Mouse (Mus musculus): ENCODE measurements around the gene Nop2. TPM values are rescaled to one million over a fixed set of nuclear protein-coding genes. Genes with fewer than 3 reads are reported as not detected.

Nop2 gene
- polyA plus RNA-seq, 1 experiment = 7.8 TPM

GRCm38 (mm10) chr6:125163801-125164657 is 32.3 kb downstream of the Nop2 start:
- 0 out of 2 replicates have a peak, but pooled peaks have one; percentile 22 for TF ChIP-seq POLR2A (IDR thresholded peaks at IDR 0.05; ENCODE audit: low read depth, low read length)
- TF ChIP-seq CTCF (IDR thresholded peaks at IDR 0.05; ENCODE audit: extremely low read depth, insufficient read length, insufficient replicate concordance, low read depth, low read length) = no peak
- Histone ChIP-seq H3K27ac (ENCODE audit: insufficient read depth, low read depth, low read length) (peak overlapping the region; percentile 88), H3K27me3 (ENCODE audit: control insufficient read depth, insufficient read depth, low read length) (no peaks in the 10 kb centered on the region), H3K4me3 (ENCODE audit: low read depth, low read length) (peak overlapping the region; percentile 80), H3K36me3 (ENCODE audit: control insufficient read depth, insufficient read depth, low read length) (peaks cover 28% of the 10 kb centered on the region), H3K4me1 (ENCODE audit: control insufficient read depth, insufficient read depth, insufficient read length, low read length) (peaks cover 23% of the 10 kb centered on the region)
- WGBS = 18% methylated on average over 20 of the region's 20 CpGs

GRCm38 (mm10) chr6:125164672-125165327 is 33.1 kb downstream of the Nop2 start:
- Histone ChIP-seq H3K36me3 (ENCODE audit: control insufficient read depth, insufficient read depth, low read length) (peaks cover 27% of the 10 kb centered on the region), H3K27ac (ENCODE audit: insufficient read depth, low read depth, low read length) (peak overlapping the region; percentile 88), H3K4me3 (ENCODE audit: low read depth, low read length) (peak overlapping the region; percentile 80), H3K27me3 (ENCODE audit: control insufficient read depth, insufficient read depth, low read length) (no peaks in the 10 kb centered on the region), H3K4me1 (ENCODE audit: control insufficient read depth, insufficient read depth, insufficient read length, low read length) (peaks cover 23% of the 10 kb centered on the region)
- no peak for TF ChIP-seq CTCF (IDR thresholded peaks at IDR 0.05; ENCODE audit: extremely low read depth, insufficient read length, insufficient replicate concordance, low read depth, low read length)
- no peak; the same call in 1 of the 2 replicates for TF ChIP-seq POLR2A (IDR thresholded peaks at IDR 0.05; ENCODE audit: low read depth, low read length)
- under 1% methylated on average over 39 of the region's 39 CpGs for WGBS

- Histone ChIP-seq H3K36me3 (ENCODE audit: control insufficient read depth, insufficient read depth, low read length) (peaks cover 28% of the 10 kb centered on the region), H3K4me3 (ENCODE audit: low read depth, low read length) (peak overlapping the region; percentile 80), H3K27me3 (ENCODE audit: control insufficient read depth, insufficient read depth, low read length) (no peaks in the 10 kb centered on the region), H3K4me1 (ENCODE audit: control insufficient read depth, insufficient read depth, insufficient read length, low read length) (peaks cover 23% of the 10 kb centered on the region), H3K27ac (ENCODE audit: insufficient read depth, low read depth, low read length) (peak overlapping the region; percentile 90)
- TF ChIP-seq CTCF (IDR thresholded peaks at IDR 0.05; ENCODE audit: extremely low read depth, insufficient read length, insufficient replicate concordance, low read depth, low read length) (no peak), POLR2A (IDR thresholded peaks at IDR 0.05; ENCODE audit: low read depth, low read length) (peak; percentile 100)
- WGBS = under 1% methylated on average over 36 of the region's 36 CpGs
Observed at GRCm38 (mm10) chr6:125165328-125165891, 33.7 kb downstream of the Nop2 start.

- Histone ChIP-seq H3K4me1 (ENCODE audit: control insufficient read depth, insufficient read depth, insufficient read length, low read length) (peaks cover 16% of the 10 kb centered on the region), H3K27me3 (ENCODE audit: control insufficient read depth, insufficient read depth, low read length) (no peaks in the 10 kb centered on the region), H3K36me3 (ENCODE audit: control insufficient read depth, insufficient read depth, low read length) (peaks cover 26% of the 10 kb centered on the region), H3K27ac (ENCODE audit: insufficient read depth, low read depth, low read length) (peak within 1 kb of the TSS; percentile 90), H3K4me3 (ENCODE audit: low read depth, low read length) (peak within 1 kb of the TSS; percentile 80)
- TF ChIP-seq POLR2A (IDR thresholded peaks at IDR 0.05; ENCODE audit: low read depth, low read length) (peak; percentile 54), CTCF (IDR thresholded peaks at IDR 0.05; ENCODE audit: extremely low read depth, insufficient read length, insufficient replicate concordance, low read depth, low read length) (no peak)
- WGBS = under 1% methylated on average over 17 of the region's 18 CpGs
Observed at GRCm38 (mm10) chr6:125166051-125166751, 34.5 kb downstream of the Nop2 start, which contains the start of gene Gapdh. Gene Gapdh, minus strand, starts transcription at chr6:125166467.

- Histone ChIP-seq H3K27me3 (ENCODE audit: control insufficient read depth, insufficient read depth, low read length) (no peaks in the 10 kb centered on the region), H3K36me3 (ENCODE audit: control insufficient read depth, insufficient read depth, low read length) (peaks cover 30% of the 10 kb centered on the region), H3K4me3 (ENCODE audit: low read depth, low read length) (peak overlapping the region; percentile 80), H3K4me1 (ENCODE audit: control insufficient read depth, insufficient read depth, insufficient read length, low read length) (peaks cover 15% of the 10 kb centered on the region), H3K27ac (ENCODE audit: insufficient read depth, low read depth, low read length) (peak overlapping the region; percentile 90)
- 14% methylated on average over 10 of the region's 10 CpGs for WGBS
- TF ChIP-seq POLR2A (IDR thresholded peaks at IDR 0.05; ENCODE audit: low read depth, low read length) (no peak), CTCF (IDR thresholded peaks at IDR 0.05; ENCODE audit: extremely low read depth, insufficient read length, insufficient replicate concordance, low read depth, low read length) (no peak)
Observed at GRCm38 (mm10) chr6:125166861-125167650, 35.3 kb downstream of the Nop2 start.

GRCm38 (mm10) chr6:125168086-125168485 is 36.4 kb downstream of the Nop2 start:
- Histone ChIP-seq H3K36me3 (ENCODE audit: control insufficient read depth, insufficient read depth, low read length) (peaks cover 30% of the 10 kb centered on the region), H3K27ac (ENCODE audit: insufficient read depth, low read depth, low read length) (no peak overlapping the region), H3K4me3 (ENCODE audit: low read depth, low read length) (no peak overlapping the region), H3K27me3 (ENCODE audit: control insufficient read depth, insufficient read depth, low read length) (no peaks in the 10 kb centered on the region), H3K4me1 (ENCODE audit: control insufficient read depth, insufficient read depth, insufficient read length, low read length) (peaks cover 11% of the 10 kb centered on the region)
- TF ChIP-seq POLR2A (IDR thresholded peaks at IDR 0.05; ENCODE audit: low read depth, low read length) (no peak), CTCF (IDR thresholded peaks at IDR 0.05; ENCODE audit: extremely low read depth, insufficient read length, insufficient replicate concordance, low read depth, low read length) (no peak)
- 94% methylated on average over 14 of the region's 14 CpGs for WGBS

Data from small intestine, adult 2 months (tissue).